Mouse (Mus musculus): ENCODE measurements around the gene Rcc2. TPM values are rescaled to one million over a fixed set of nuclear protein-coding genes. Genes with fewer than 3 reads are reported as not detected.

The Rcc2 gene
- polyA plus RNA-seq (2017; shearing (Covaris generic)), result 124 TPM

DNA sequence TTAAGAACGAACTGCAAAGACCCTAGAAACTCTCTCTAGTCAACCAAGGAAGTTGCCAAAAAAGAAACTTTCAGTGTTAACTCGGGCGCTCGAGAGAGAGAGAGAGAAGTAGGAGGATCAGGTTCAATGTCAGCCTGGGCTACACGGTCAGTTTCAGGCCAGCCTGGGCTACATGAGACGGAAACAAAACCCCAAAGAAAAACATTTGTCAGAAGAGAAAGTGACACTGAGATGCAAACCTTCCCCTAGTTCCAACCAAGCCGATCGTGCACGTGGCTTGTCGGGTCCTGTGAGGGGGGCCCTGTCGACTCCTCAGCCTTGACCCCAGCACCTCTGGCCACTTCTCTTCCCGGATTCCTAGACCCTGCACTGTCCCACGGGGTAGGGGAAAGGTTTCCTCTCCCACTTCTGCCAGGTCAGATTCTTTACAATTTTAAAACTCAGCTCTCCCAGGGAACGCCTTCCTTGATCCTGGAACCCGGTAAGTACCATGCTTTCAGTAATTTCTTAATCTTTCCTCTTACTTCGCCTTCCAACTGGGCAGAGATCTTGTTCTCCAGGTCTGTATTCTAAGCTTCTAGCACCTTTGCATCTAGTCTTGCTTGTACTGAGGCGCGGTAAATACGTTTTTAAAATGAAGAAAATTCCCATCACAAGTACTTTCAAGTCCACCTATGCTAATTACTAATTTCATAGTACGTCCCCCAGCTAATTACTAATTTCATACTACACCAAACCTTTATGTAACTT lies at the start of gene Rcc2:
Gene Rcc2 (plus strand): TSS at position 273 of the 750 bp plus-strand sequence.

DNA sequence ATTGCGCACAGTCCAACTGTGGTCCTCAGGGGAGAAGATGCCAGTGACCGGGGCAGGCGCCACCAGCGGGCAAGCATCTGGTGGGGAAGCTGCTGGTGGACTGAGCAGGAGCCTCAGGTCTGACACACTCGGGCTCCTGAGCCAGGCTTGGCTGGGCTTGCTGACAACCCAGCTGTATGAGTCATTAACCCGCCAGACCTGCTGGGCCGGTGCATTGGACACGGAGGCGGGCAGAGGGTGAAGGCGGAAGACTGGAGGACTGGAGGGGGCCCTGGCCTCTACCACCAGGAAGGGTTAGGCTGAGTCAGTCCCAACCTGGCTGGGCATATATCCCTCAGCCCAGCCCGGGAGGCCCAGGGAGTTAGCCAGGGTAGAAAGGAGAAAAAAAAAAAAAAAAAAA lies 34.6 kb upstream of the Rcc2 start, which contains the start of gene Arhgef10l:
Gene Arhgef10l (minus strand): TSS at position 253 of the 400 bp plus-strand sequence.

DNA sequence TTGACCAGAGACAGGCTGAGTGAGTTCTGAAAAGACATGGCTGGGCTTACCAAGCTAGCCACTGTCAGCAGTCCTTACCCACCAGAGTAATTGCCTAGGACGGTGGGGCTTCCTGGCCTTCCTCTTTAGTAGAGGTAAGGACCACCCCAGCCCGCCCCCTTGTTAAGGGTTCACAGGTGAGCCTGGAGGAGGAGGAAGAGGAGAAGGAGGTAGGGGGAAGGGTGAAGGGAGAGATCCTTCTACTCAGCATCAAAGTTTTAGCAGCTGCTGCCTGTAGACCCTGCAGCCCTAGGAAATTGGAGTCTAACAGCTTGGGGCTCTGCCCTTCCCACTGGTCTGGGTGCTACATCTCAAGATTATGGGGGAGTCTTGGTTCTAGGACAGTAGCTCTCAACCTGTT lies 42.2 kb downstream of the Rcc2 start, which contains the start of gene Padi6:
Gene Padi6 (minus strand): TSS at position 101 of the 400 bp plus-strand sequence.

Other genes with a start within 250 kb of the Rcc2 start
- gene Arhgef10l, start 34.5 kb upstream of the Rcc2 start, polyA plus RNA-seq (2017; shearing (Covaris generic)), result 1.2 TPM
- gene Padi6, start 42.1 kb downstream of the Rcc2 start, polyA plus RNA-seq (2017; shearing (Covaris generic)), result not detected
- 0.84 TPM for gene Padi4, start 73.7 kb downstream of the Rcc2 start, polyA plus RNA-seq (2017; shearing (Covaris generic))
- gene Padi3, start 110.1 kb downstream of the Rcc2 start, polyA plus RNA-seq (2017; shearing (Covaris generic)), result 0.28 TPM
- 0.51 TPM for gene Padi1, start 145.2 kb downstream of the Rcc2 start, polyA plus RNA-seq (2017; shearing (Covaris generic))
- 13.2 TPM for gene Padi2, start 205.8 kb downstream of the Rcc2 start, polyA plus RNA-seq (2017; shearing (Covaris generic))